Mouse (Mus musculus) left cerebral cortex, adult 6 months (tissue): ENCODE results near the gene Scn5a. TPM values are rescaled to one million over a fixed set of nuclear protein-coding genes. Genes with fewer than 3 reads are reported as not detected.

ENCODE experiments used
- long read RNA-seq, 2 experiments: library from polyadenylated mRNA; unstranded; transcript quantifications; one replicate each; pipeline ENCODE4 v2.0.0; 2019 to 2020
- polyA plus RNA-seq: library from polyadenylated mRNA; unstranded; fragments of <200 nt; fragmentation: Nextera tagmentation; gene quantifications from 2 replicates; pipeline ENCODE4 v1.2.3, GENCODE M21; 2021

Scn5a gene
- 0.26 and 0.41 TPM in 2 replicates for polyA plus RNA-seq
- long read RNA-seq, experiment 1, partial matches to known transcripts, result 3 of 7 reads
- long read RNA-seq, experiment 1, other reads (novel, unspliced or antisense), result 4 of 7 reads
- long read RNA-seq, experiment 2, result 0 reads

DNA sequence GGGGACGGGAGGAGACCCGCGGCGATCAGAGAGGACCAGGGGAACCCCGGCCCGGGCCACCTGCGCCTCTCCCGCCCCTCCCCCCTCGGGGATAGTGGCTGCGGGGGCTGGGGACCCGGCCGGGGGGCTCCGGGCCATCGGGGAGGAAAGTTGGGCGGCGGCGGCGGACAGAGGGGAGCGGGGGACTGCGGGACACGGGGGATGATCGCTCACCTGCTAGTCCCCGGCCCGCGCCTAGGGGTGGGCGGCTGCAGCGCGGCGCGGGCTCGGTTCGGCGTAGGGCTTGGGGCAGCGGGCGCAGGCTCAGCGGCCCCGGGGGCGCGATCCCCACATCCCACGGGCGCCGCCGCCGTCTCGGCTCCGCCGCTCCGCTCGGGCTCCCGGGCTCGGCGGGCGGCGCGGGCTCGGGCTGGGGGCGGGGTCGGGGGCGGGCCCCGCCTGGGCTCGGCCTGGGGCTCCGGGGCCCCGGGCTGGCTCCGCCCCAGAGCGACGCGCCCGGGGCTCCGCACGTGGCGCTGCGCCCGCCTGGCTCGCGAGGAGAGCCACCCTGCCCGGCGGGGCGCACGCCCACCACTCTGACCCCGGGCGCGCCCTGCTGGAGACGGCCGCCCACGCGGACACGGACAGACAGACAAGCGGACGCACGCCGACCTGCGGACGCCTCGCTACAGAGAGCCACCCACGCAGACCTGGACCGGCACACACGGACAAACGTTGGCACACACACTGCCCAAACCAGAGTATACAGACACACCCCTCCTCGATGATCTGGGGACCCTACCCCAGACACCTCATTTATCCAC, at the start of gene Scn5a:
Scn5a (minus strand) TSS at position 381 of the 803 bp plus-strand sequence.

DNA sequence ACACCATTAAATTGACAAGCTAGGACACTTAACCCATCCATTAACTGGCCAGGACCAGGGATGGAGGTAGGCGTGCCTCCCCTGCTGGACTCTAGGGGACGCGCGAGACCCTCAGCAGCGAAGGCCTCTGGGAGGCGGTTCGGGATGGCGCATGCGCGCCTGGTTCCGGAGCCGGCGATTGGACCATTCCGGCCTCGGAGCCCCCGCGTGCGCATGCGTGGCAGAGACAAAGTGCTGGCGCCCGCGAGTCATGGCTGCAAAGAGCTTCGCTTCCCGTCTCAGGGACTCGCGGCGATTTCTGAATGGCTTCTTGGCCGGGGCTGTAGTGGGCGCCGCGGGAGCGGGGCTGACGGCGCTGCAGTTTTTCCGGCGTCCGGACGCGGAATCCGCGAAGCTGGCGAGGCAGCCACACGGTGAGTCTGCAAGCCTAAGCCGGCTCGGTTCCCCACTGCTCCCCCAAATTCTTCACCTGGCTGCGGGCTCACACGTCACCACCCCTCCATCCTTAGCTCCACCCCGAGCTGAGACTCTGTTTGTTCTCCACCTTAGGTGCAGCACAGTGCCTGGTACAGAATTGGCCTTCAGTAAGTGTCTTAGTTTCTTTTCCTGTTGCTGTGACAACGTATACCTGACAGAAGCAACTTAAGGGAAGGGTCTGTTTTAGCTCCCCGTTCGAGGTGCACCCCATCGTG, 133.9 kb downstream of the Scn5a start, which contains the start of gene Exog:
Exog (plus strand) TSS at position 206 of the 692 bp plus-strand sequence.

Other genes starting within 250 kb of the Scn5a start
- gene Acaa1a, start 239.3 kb downstream of the Scn5a start, polyA plus RNA-seq, result 92.4 and 118 TPM in 2 replicates
- gene Myd88, start 237.6 kb downstream of the Scn5a start, polyA plus RNA-seq, result 4.8 and 4.9 TPM in 2 replicates
- gene Xylb, start 221.6 kb downstream of the Scn5a start, polyA plus RNA-seq, result 1.9 and 3.0 TPM in 2 replicates
- gene Slc22a14, start 213.5 kb downstream of the Scn5a start, polyA plus RNA-seq, result not detected in 2 replicates
- 3.5 and 7.6 TPM in 2 replicates for gene Acvr2b, start 176.9 kb downstream of the Scn5a start, polyA plus RNA-seq
- 20.2 and 23.2 TPM in 2 replicates for gene Exog, start 134.1 kb downstream of the Scn5a start, polyA plus RNA-seq
- gene Scn10a, start 140.3 kb upstream of the Scn5a start, polyA plus RNA-seq, result 0.10 and 0.11 TPM in 2 replicates
- gene Scn11a, start 246.4 kb upstream of the Scn5a start, polyA plus RNA-seq, result 0.04 TPM in 2 replicates